Mouse (Mus musculus) layer of hippocampus, adult 11-12 months (tissue): ENCODE results near the gene Slc12a3.
"Not testable (repeated sequence)": the region's sequence is repeated elsewhere in the genome, so short reads cannot be mapped to it uniquely, and the experiment has no call there.

Experiments used
- DNase-seq: peaks from one replicate; pipeline ENCODE4 v3.0.0; 2022; ENCODE audit warnings: low spot score

Slc12a3 gene

GRCm38 (mm10) chr8:94399957-94400356 is 71.0 kb downstream of the Slc12a3 start:
- DNase-seq, result not testable (repeated sequence)

- no peak for DNase-seq
Measured at GRCm38 (mm10) chr8:94408443-94409080, 79.6 kb downstream of the Slc12a3 start.

- DNase-seq, result no peak
Measured at GRCm38 (mm10) chr8:94409523-94409922, 80.5 kb downstream of the Slc12a3 start.

- no peak for DNase-seq
Measured at GRCm38 (mm10) chr8:94412518-94412917, 83.5 kb downstream of the Slc12a3 start.

GRCm38 (mm10) chr8:94413509-94413908 is 84.5 kb downstream of the Slc12a3 start:
- DNase-seq, result no peak

GRCm38 (mm10) chr8:94415218-94415617 is 86.2 kb downstream of the Slc12a3 start:
- DNase-seq, result no peak
